Mouse (Mus musculus) 416B (cell line): ENCODE results near the gene Cuta.

ENCODE experiments used
- DNase-seq: peaks from one replicate; pipeline ENCODE4 v3.0.0; 2011; ENCODE audit warnings: low read depth

Gene Cuta

GRCm38 (mm10) chr17:26939178-26939972 is at the start of gene Cuta:
Gene Cuta, minus strand, starts transcription at chr17:26939569.
- peak; percentile 100 for DNase-seq

- no peak for DNase-seq
Observed at GRCm38 (mm10) chr17:26985503-26986179, 46.3 kb upstream of the Cuta start.

- DNase-seq = no peak
Observed at GRCm38 (mm10) chr17:26983382-26983781, 44.0 kb upstream of the Cuta start.

GRCm38 (mm10) chr17:26981050-26981449 is 41.7 kb upstream of the Cuta start:
- peak; percentile 70 for DNase-seq

GRCm38 (mm10) chr17:26979426-26979825 is 40.1 kb upstream of the Cuta start:
- no peak for DNase-seq

GRCm38 (mm10) chr17:26977354-26977753 is 38.0 kb upstream of the Cuta start:
- DNase-seq = peak; percentile 49

DNA sequence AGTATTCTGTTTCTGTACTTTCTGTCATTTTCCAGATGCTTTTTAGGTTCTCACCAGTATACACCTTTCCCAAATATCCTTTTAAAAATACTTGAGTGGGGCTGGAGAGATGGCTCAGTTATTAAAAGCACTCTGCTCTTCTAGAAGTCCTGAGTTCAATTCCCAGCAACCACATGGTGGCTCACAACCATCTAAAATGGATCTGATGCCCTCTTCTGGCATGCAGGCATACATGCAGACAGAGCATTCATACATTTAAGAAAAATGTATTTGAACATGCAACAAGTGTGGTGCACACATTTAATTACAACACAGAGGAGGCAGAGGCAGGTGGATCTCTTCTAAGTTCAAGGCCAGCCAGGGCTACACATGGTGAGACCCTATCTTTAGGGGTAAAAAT is 36.0 kb upstream of the Cuta start:
- DNase-seq = peak; percentile 55

GRCm38 (mm10) chr17:26974547-26974946 is 35.2 kb upstream of the Cuta start:
- no peak for DNase-seq

GRCm38 (mm10) chr17:26972703-26973574 is 33.6 kb upstream of the Cuta start, which contains the start of gene Zbtb9:
Gene Zbtb9, plus strand, starts transcription at chr17:26973167.
- DNase-seq = peak; percentile 96

GRCm38 (mm10) chr17:26972107-26972506 is 32.7 kb upstream of the Cuta start:
- DNase-seq = no peak

DNA sequence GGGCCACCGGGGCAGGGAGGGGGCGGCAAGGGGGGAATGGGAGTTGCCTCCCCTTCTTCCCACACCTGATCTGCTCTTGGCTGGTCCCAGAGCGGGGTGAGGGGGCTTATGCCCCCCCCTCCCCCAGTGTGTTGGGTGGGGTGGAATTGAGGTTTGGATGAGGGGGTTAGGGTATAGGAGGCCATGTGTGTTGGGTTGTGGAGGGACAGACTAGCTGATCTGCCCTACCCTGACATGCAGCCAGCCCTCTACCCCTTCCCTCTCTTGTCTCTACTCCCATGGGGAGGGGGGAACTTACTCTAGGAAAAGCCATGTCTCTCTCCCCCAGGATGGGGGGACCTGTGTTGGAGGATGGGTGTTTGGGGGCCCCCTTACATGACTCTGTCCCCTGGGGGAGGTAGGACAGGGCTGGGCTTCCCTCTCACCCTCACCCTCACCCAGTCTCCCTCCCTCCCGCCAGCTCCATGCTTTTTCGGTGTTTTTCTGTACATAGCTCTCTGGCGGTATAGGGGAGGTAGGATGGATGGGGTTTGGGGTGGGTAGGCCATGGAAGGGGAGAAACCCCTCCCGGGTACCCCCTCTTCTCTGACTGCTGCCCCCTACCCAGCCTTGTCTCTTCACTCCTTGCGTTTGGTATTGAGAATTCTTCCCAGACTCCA is 32.0 kb upstream of the Cuta start:
- DNase-seq = no peak

- no peak for DNase-seq
Observed at GRCm38 (mm10) chr17:26970221-26970620, 30.9 kb upstream of the Cuta start.

GRCm38 (mm10) chr17:26969257-26969656 is 29.9 kb upstream of the Cuta start:
- DNase-seq = no peak

- DNase-seq = no peak
Observed at GRCm38 (mm10) chr17:26968200-26968611, 28.8 kb upstream of the Cuta start.

GRCm38 (mm10) chr17:26967477-26967876 is 28.1 kb upstream of the Cuta start:
- DNase-seq = no peak

DNA sequence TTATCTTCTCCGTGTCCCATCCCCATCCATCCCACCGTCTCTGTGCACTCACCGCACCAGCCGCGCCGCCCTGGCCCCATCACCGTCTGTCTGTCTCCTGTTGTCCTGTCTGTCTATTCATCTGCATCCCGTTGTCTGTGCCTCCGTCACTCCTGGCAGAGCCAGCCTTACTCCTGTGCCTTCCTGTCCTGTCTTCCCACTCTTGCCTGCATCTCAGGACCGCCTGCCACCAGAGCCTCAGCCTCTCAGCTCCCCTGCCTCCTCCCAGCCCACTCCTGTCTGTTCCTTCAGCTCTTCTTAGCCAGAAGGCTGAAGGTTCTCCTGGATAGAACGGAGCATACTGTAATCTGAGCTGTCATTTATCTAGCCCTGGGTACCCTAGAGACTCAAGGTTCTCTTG is 27.6 kb upstream of the Cuta start:
- DNase-seq = no peak

GRCm38 (mm10) chr17:26961572-26962240 is 22.3 kb upstream of the Cuta start:
- no peak for DNase-seq

GRCm38 (mm10) chr17:26959815-26960214 is 20.4 kb upstream of the Cuta start:
- DNase-seq = no peak

GRCm38 (mm10) chr17:26958880-26959279 is 19.5 kb upstream of the Cuta start:
- DNase-seq = no peak

DNA sequence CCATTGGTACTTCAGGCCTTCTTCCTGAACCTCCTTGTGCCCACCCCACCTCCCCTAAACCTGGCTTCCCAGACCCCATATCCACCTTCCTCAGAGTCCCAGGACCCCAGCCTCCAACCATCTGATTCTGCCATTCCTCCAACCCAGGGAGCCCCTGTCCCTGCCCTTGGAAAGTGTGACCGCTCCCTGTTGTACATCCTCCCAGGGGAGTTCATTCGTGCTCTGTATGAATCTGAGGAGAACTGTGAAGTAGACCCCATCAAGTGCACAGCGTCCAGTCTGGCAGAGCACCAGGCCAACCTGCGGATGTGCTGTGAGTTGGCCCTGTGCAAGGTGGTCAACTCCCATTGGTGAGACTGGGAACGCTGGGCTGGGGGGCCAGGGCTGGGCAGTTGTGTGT is 18.5 kb upstream of the Cuta start:
- DNase-seq = no peak

- no peak for DNase-seq
Observed at GRCm38 (mm10) chr17:26956895-26957294, 17.5 kb upstream of the Cuta start.
